Mouse (Mus musculus) right cerebral cortex, postnatal 36 days (tissue): ENCODE measurements around the gene Zfp978.
"Not testable (repeated sequence)": the region's sequence is repeated elsewhere in the genome, so short reads cannot be mapped to it uniquely, and the experiment has no call there.

ENCODE experiments used
- DNase-seq, 2 experiments: peaks; one replicate each; pipeline ENCODE4 v3.0.0; 2022; ENCODE audit warnings: low spot score in 2 of 2, mixed read lengths in 1 of 2

Zfp978 gene

GRCm38 (mm10) chr4:147406735-147407462 lies 45.8 kb downstream of the Zfp978 start:
- DNase-seq, result no peak

- DNase-seq, result no peak
Observed at GRCm38 (mm10) chr4:147407463-147407822, 46.3 kb downstream of the Zfp978 start.

- not testable (repeated sequence) for DNase-seq
Observed at GRCm38 (mm10) chr4:147416365-147416764, 55.3 kb downstream of the Zfp978 start.

GRCm38 (mm10) chr4:147417157-147417778 lies 56.2 kb downstream of the Zfp978 start:
- DNase-seq, result no peak

- DNase-seq, result no peak
Observed at GRCm38 (mm10) chr4:147417921-147418320, 56.8 kb downstream of the Zfp978 start.

- not testable (repeated sequence) for DNase-seq
Observed at GRCm38 (mm10) chr4:147418333-147418732, 57.2 kb downstream of the Zfp978 start.

- not testable (repeated sequence) for DNase-seq
Observed at GRCm38 (mm10) chr4:147419190-147419589, 58.1 kb downstream of the Zfp978 start.

GRCm38 (mm10) chr4:147419756-147420590 lies 58.9 kb downstream of the Zfp978 start:
- DNase-seq, result not testable (repeated sequence)

- no peak for DNase-seq
Observed at GRCm38 (mm10) chr4:147420794-147421193, 59.7 kb downstream of the Zfp978 start.

GRCm38 (mm10) chr4:147421316-147421715 lies 60.2 kb downstream of the Zfp978 start:
- DNase-seq, result not testable (repeated sequence)

- DNase-seq, result no peak
Observed at GRCm38 (mm10) chr4:147423140-147423539, 62.0 kb downstream of the Zfp978 start.

- DNase-seq, result no peak
Observed at GRCm38 (mm10) chr4:147423641-147424298, 62.7 kb downstream of the Zfp978 start.

GRCm38 (mm10) chr4:147424404-147424803 lies 63.3 kb downstream of the Zfp978 start:
- DNase-seq, result not testable (repeated sequence)

GRCm38 (mm10) chr4:147425615-147426347 lies 64.7 kb downstream of the Zfp978 start:
- not testable (repeated sequence) for DNase-seq

GRCm38 (mm10) chr4:147430651-147431050 lies 69.5 kb downstream of the Zfp978 start:
- DNase-seq, result no peak

GRCm38 (mm10) chr4:147431696-147432442 lies 70.8 kb downstream of the Zfp978 start:
- not testable (repeated sequence) for DNase-seq

- no peak for DNase-seq
Observed at GRCm38 (mm10) chr4:147432443-147432790, 71.3 kb downstream of the Zfp978 start.

GRCm38 (mm10) chr4:147433017-147433416 lies 71.9 kb downstream of the Zfp978 start:
- DNase-seq, result no peak

- DNase-seq, result no peak
Observed at GRCm38 (mm10) chr4:147433874-147434273, 72.8 kb downstream of the Zfp978 start.
